Mouse (Mus musculus) liver, embryonic 15.5 days (tissue): ENCODE measurements around the gene Psmb10. TPM values are rescaled to one million over a fixed set of nuclear protein-coding genes. Genes with fewer than 3 reads are reported as not detected.
"Not testable (repeated sequence)": the region's sequence is repeated elsewhere in the genome, so short reads cannot be mapped to it uniquely, and the experiment has no call there.

Experiments
- ATAC-seq: fragments of 200-750 bp; cut with Nextera tagmentation; 2 replicates; pipeline ENCODE4 v1.8.0; 2017; ENCODE audit warnings: moderate number of reproducible peaks, mild to moderate bottlenecking, moderate library complexity; ENCODE audit not compliant: insufficient read depth
- H3K27ac ChIP-seq: fragments of 300-500 bp; sonication (generic); replicated peaks from 2 replicates; pipeline ENCODE4 v1.5.1; 2015; ENCODE audit warnings: mild to moderate bottlenecking, inconsistent platforms
- H3K27me3 ChIP-seq: fragments of 300-500 bp; sonication (generic); 2 replicates; pipeline ENCODE4 v1.6.1; 2015; ENCODE audit warnings: mild to moderate bottlenecking, inconsistent platforms
- H3K36me3 ChIP-seq: fragments of 300-500 bp; sonication (generic); replicated peaks from 2 replicates; pipeline ENCODE4 v1.6.1; 2015; ENCODE audit warnings: moderate library complexity, mild to moderate bottlenecking, inconsistent platforms
- H3K4me1 ChIP-seq: fragments of 300-500 bp; sonication (generic); replicated peaks from 2 replicates; pipeline ENCODE4 v1.6.1; 2015; ENCODE audit warnings: inconsistent platforms
- H3K4me2 ChIP-seq: fragments of 300-500 bp; sonication (generic); 2 replicates; pipeline ENCODE4 v1.6.1; 2015; ENCODE audit warnings: moderate library complexity, mild to moderate bottlenecking, inconsistent platforms
- H3K4me3 ChIP-seq: fragments of 300-500 bp; sonication (generic); replicated peaks from 2 replicates; pipeline ENCODE4 v1.5.1; 2015; ENCODE audit warnings: mild to moderate bottlenecking, inconsistent platforms
- H3K9ac ChIP-seq: fragments of 300-500 bp; sonication (generic); 2 replicates; pipeline ENCODE4 v1.6.1; 2015; ENCODE audit warnings: moderate library complexity, mild to moderate bottlenecking, inconsistent platforms
- H3K9me3 ChIP-seq: fragments of 300-500 bp; sonication (generic); replicated peaks from 2 replicates; pipeline ENCODE4 v1.6.1; 2016; ENCODE audit warnings: inconsistent platforms
- WGBS: fragments of 180-500 bp; shearing (Covaris S2); methylation state at CpG from one replicate; pipeline ENCODE4 v1.1.7; 2015; ENCODE audit warnings: mixed read lengths; ENCODE audit not compliant: insufficient replicate concordance; 5-methylcytosine and 5-hydroxymethylcytosine counted together
- polyA plus RNA-seq: library from polyadenylated mRNA; unstranded; fragments of >200 nt; fragmentation: Nextera tagmentation; extraction: Ambion mirVana; gene quantifications from 2 replicates; pipeline ENCODE4 v1.2.1, GENCODE M21; 2015

Psmb10 gene
- polyA plus RNA-seq: 45.0 and 47.9 TPM in 2 replicates

- WGBS: 2% methylated on average over 4 of the region's 4 CpGs
- peaks cover 38% of the 10 kb centered on the region for H3K4me1 ChIP-seq
- peak within 1 kb of the TSS; percentile 72 for H3K9ac ChIP-seq
- no peaks in the 10 kb centered on the region for H3K9me3 ChIP-seq
- no peaks in the 10 kb centered on the region for H3K27me3 ChIP-seq
- peak within 1 kb of the TSS; percentile 93 for H3K4me2 ChIP-seq
- peaks cover 14% of the 10 kb centered on the region; the same call in 1 of the 2 replicates for H3K36me3 ChIP-seq
- H3K4me3 ChIP-seq: peak within 1 kb of the TSS; percentile 72
- ATAC-seq: no peak
- H3K27ac ChIP-seq: peak within 1 kb of the TSS; percentile 82
Measured at GRCm38 (mm10) chr8:105938306-105938669, at the start of gene Psmb10. Psmb10 (minus strand) TSS chr8:105938444.

- WGBS: 41% methylated on average over 11 of the region's 11 CpGs
- not testable (repeated sequence) for H3K4me2 ChIP-seq, H3K27ac ChIP-seq, H3K36me3 ChIP-seq, H3K9me3 ChIP-seq, H3K4me3 ChIP-seq, H3K9ac ChIP-seq, H3K4me1 ChIP-seq, ATAC-seq
- H3K27me3 ChIP-seq: peaks cover 22% of the 10 kb centered on the region
Measured at GRCm38 (mm10) chr8:105983406-105983805, 45.2 kb upstream of the Psmb10 start.

GRCm38 (mm10) chr8:105981146-105981545, 42.9 kb upstream of the Psmb10 start:
- no peak for ATAC-seq
- Histone ChIP-seq H3K27me3 (0 out of 2 replicates have a peak, but pooled peaks cover 14% of the 10 kb centered on the region), H3K27ac (no peak overlapping the region), H3K9me3 (no peaks in the 10 kb centered on the region), H3K4me3 (no peak overlapping the region), H3K4me1 (peaks cover 7% of the 10 kb centered on the region; the same call in 1 of the 2 replicates), H3K36me3 (no peaks in the 10 kb centered on the region), H3K9ac (no peak overlapping the region), H3K4me2 (no peak overlapping the region)
- 74% methylated on average over 1 of the region's 1 CpGs for WGBS

GRCm38 (mm10) chr8:105979325-105979724, 41.1 kb upstream of the Psmb10 start, which contains the start of gene Dpep3:
Dpep3 (minus strand) TSS chr8:105979429.
- Histone ChIP-seq H3K4me1 (peaks cover 9% of the 10 kb centered on the region; the same call in 1 of the 2 replicates), H3K4me3 (no peak within 1 kb of the TSS), H3K4me2 (no peak within 1 kb of the TSS), H3K9me3 (no peaks in the 10 kb centered on the region), H3K27ac (no peak within 1 kb of the TSS), H3K27me3 (no peaks in the 10 kb centered on the region), H3K36me3 (no peaks in the 10 kb centered on the region), H3K9ac (no peak within 1 kb of the TSS)
- WGBS: 88% methylated on average over 15 of the region's 15 CpGs
- ATAC-seq: no peak

GRCm38 (mm10) chr8:105975363-105975762, 37.1 kb upstream of the Psmb10 start:
- Histone ChIP-seq H3K27ac (no peak overlapping the region), H3K9me3 (no peaks in the 10 kb centered on the region), H3K4me1 (0 out of 2 replicates have a peak, but pooled peaks cover 13% of the 10 kb centered on the region), H3K36me3 (no peaks in the 10 kb centered on the region), H3K4me2 (no peak overlapping the region), H3K27me3 (no peaks in the 10 kb centered on the region), H3K9ac (no peak overlapping the region), H3K4me3 (no peak overlapping the region)
- no peak for ATAC-seq
- 69% methylated on average over 7 of the region's 7 CpGs for WGBS

GRCm38 (mm10) chr8:105971019-105971720, 32.9 kb upstream of the Psmb10 start:
- no peak for ATAC-seq
- 71% methylated on average over 8 of the region's 8 CpGs for WGBS
- Histone ChIP-seq H3K27me3 (no peaks in the 10 kb centered on the region), H3K4me3 (no peak overlapping the region), H3K4me1 (peaks cover 30% of the 10 kb centered on the region), H3K9me3 (no peaks in the 10 kb centered on the region), H3K36me3 (no peaks in the 10 kb centered on the region), H3K4me2 (no peak overlapping the region), H3K27ac (no peak overlapping the region), H3K9ac (no peak overlapping the region)

- WGBS: 63% methylated on average over 1 of the region's 1 CpGs
- H3K27me3 ChIP-seq: no peaks in the 10 kb centered on the region
- H3K4me3 ChIP-seq: no peak overlapping the region
- H3K36me3 ChIP-seq: no peaks in the 10 kb centered on the region
- no peak overlapping the region for H3K9ac ChIP-seq
- no peaks in the 10 kb centered on the region for H3K9me3 ChIP-seq
- H3K4me2 ChIP-seq: no peak overlapping the region
- no peak for ATAC-seq
- H3K27ac ChIP-seq: no peak overlapping the region
- peaks cover 47% of the 10 kb centered on the region for H3K4me1 ChIP-seq
Measured at GRCm38 (mm10) chr8:105969367-105969766, 31.1 kb upstream of the Psmb10 start.

- H3K27ac ChIP-seq: peak overlapping the region; percentile 93
- peaks cover 68% of the 10 kb centered on the region for H3K4me1 ChIP-seq
- peak overlapping the region; percentile 77 for H3K4me3 ChIP-seq
- H3K9ac ChIP-seq: peak overlapping the region; percentile 75
- WGBS: 5% methylated on average over 19 of the region's 19 CpGs
- no peaks in the 10 kb centered on the region for H3K27me3 ChIP-seq
- H3K36me3 ChIP-seq: no peaks in the 10 kb centered on the region
- peak overlapping the region; percentile 97 for H3K4me2 ChIP-seq
- H3K9me3 ChIP-seq: no peaks in the 10 kb centered on the region
- ATAC-seq: peak; percentile 71
Measured at GRCm38 (mm10) chr8:105966692-105967311, 28.6 kb upstream of the Psmb10 start.

GRCm38 (mm10) chr8:105965905-105966341, 27.7 kb upstream of the Psmb10 start, which contains the start of gene Slc12a4:
Slc12a4 (minus strand) TSS chr8:105966097.
- no peaks in the 10 kb centered on the region for H3K9me3 ChIP-seq
- H3K27ac ChIP-seq: peak within 1 kb of the TSS; percentile 93
- ATAC-seq: peak; percentile 74
- peak within 1 kb of the TSS; percentile 97 for H3K4me2 ChIP-seq
- peak within 1 kb of the TSS; percentile 77 for H3K4me3 ChIP-seq
- WGBS: 1% methylated on average over 47 of the region's 47 CpGs
- no peaks in the 10 kb centered on the region for H3K27me3 ChIP-seq
- peaks cover 77% of the 10 kb centered on the region for H3K4me1 ChIP-seq
- H3K9ac ChIP-seq: peak within 1 kb of the TSS; percentile 75
- no peaks in the 10 kb centered on the region for H3K36me3 ChIP-seq

GRCm38 (mm10) chr8:105965266-105965904, 27.1 kb upstream of the Psmb10 start:
- WGBS: 2% methylated on average over 40 of the region's 40 CpGs
- peaks cover 3% of the 10 kb centered on the region for H3K36me3 ChIP-seq
- H3K27ac ChIP-seq: peak overlapping the region; percentile 93
- H3K4me3 ChIP-seq: peak overlapping the region; percentile 77
- no peaks in the 10 kb centered on the region for H3K9me3 ChIP-seq
- H3K9ac ChIP-seq: peak overlapping the region; percentile 75
- ATAC-seq: peak; percentile 49
- H3K27me3 ChIP-seq: no peaks in the 10 kb centered on the region
- H3K4me1 ChIP-seq: peaks cover 82% of the 10 kb centered on the region
- peak overlapping the region; percentile 97 for H3K4me2 ChIP-seq
